Mouse (Mus musculus) liver, adult 2 months (tissue): ENCODE results near the gene Rab10. TPM values are rescaled to one million over a fixed set of nuclear protein-coding genes. Genes with fewer than 3 reads are reported as not detected.
A peak's percentile ranks its signal among the peaks of the same experiment; 100 is the strongest.

ENCODE experiments used
- DNase-seq: peaks from one replicate; pipeline ENCODE4 v3.0.0-alpha.2; 2011; ENCODE audit warnings: low read depth, low spot score; ENCODE audit errors: extremely low read depth
- H3K27ac ChIP-seq: fragments of 200-500 bp; replicated peaks from 2 replicates; pipeline ENCODE4 v1.5.1; 2012; ENCODE audit warnings: low read depth, mild to moderate bottlenecking, control low read depth, inconsistent platforms, low read length; ENCODE audit not compliant: insufficient read depth
- H3K27me3 ChIP-seq: fragments of 200-500 bp; 2 replicates; pipeline ENCODE4 v1.6.1; 2012; ENCODE audit warnings: mild to moderate bottlenecking, moderate library complexity, low read length, inconsistent platforms; ENCODE audit not compliant: control insufficient read depth, insufficient read depth
- H3K36me3 ChIP-seq: fragments of 200-500 bp; 2 replicates; pipeline ENCODE4 v1.6.1; 2012; ENCODE audit warnings: low read length, inconsistent platforms; ENCODE audit not compliant: control insufficient read depth, insufficient read depth
- H3K4me1 ChIP-seq: fragments of 200-500 bp; 2 replicates; pipeline ENCODE4 v1.6.1; 2011; ENCODE audit warnings: low read length; ENCODE audit not compliant: control insufficient read depth, insufficient read depth
- H3K4me3 ChIP-seq: fragments of 200-500 bp; 2 replicates; pipeline ENCODE4 v1.5.1; 2011; ENCODE audit warnings: low read depth, mild to moderate bottlenecking, control low read depth, low read length, moderate library complexity; ENCODE audit not compliant: insufficient read depth
- H3K79me2 ChIP-seq: fragments of 200-500 bp; 2 replicates; pipeline ENCODE4 v1.6.1; 2012; ENCODE audit warnings: inconsistent platforms, mild to moderate bottlenecking, low read length, moderate library complexity; ENCODE audit not compliant: control insufficient read depth, insufficient read depth
- H3K9ac ChIP-seq: fragments of 200-500 bp; 2 replicates; pipeline ENCODE4 v1.6.1; 2012; ENCODE audit warnings: low read depth, mild to moderate bottlenecking, control low read depth, inconsistent platforms, low read length
- CTCF ChIP-seq: fragments of 200-500 bp; IDR thresholded peaks from 2 replicates; pipeline ENCODE4 v1.5.1; 2011; ENCODE audit warnings: low read depth, low read length, control low read depth
- POLR2A ChIP-seq: fragments of 200-500 bp; IDR thresholded peaks from 2 replicates; pipeline ENCODE4 v1.6.1; 2011; ENCODE audit warnings: low read length, control low read depth; ENCODE audit not compliant: insufficient read depth; ENCODE audit errors: extremely low read depth
- WGBS: fragments of 180-500 bp; shearing (Covaris S2); methylation state at CpG from one replicate; pipeline ENCODE4 v1.1.7; 2018; 5-methylcytosine and 5-hydroxymethylcytosine counted together
- polyA plus RNA-seq: library from polyadenylated mRNA; depleted of rRNA; stranded (reverse); fragments of >200 nt; gene quantifications from 2 replicates; pipeline ENCODE4 v1.2.3, GENCODE M21; 2012
- total RNA-seq: library from RNA; depleted of rRNA; stranded (reverse); fragments of >200 nt; gene quantifications from 2 replicates; pipeline ENCODE4 v1.2.3, GENCODE M21; 2014

Rab10 gene
- total and polyA plus RNA-seq, 2 experiments, result 18.7 to 42.8 TPM

DNA sequence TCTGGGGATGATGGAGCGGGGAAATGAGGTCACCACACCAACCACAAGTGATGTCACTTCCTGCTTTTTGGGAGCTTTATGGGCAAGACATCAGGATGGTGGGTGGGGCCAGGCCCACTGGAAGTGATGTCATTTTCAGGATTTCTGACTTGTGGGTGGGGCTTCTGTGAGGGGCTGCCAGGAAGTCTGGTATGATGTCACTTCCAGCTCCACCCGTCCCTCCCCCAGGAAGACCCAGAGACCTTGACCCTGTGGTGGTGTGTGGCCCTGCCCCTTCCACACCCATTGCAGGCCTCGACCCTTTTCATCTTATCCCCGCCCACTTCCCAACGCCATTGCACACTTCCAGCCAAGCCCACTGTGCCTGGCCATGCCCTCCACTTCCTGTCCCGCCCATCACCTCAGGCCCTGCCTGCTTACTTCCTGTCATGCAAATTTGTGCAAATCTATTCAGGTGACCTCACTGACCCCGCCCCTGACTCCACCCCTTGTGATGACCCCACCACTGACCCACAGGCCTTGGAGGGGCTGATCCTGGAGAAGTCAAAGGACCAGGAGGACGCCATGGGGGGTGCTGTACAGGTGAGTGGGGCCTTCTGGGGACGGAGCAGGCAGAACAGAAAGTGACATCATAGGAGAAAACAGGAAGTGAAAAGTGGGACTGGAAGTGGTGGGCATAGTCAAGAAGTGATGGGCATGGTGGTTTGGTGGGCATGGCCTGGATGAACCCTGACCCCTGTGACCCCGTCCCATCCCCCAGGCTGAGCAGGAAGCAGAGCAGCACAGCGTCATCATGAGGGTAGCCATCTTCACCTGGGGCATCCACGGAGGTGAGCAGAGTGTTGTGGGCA, 72.7 kb downstream of the Rab10 start:
- 96% methylated on average over 12 of the region's 12 CpGs for WGBS
- no peak overlapping the region for H3K4me3 ChIP-seq
- no peak overlapping the region for H3K27ac ChIP-seq
- TF ChIP-seq POLR2A (no peak), CTCF (no peak)
- H3K9ac ChIP-seq, result no peak overlapping the region
- peaks cover 4% of the 10 kb centered on the region; the same call in 1 of the 2 replicates for H3K4me1 ChIP-seq
- DNase-seq, result no peak
- H3K36me3 ChIP-seq, result peaks cover 2% of the 10 kb centered on the region; the same call in 1 of the 2 replicates
- peaks cover 7% of the 10 kb centered on the region for H3K79me2 ChIP-seq
- H3K27me3 ChIP-seq, result no peaks in the 10 kb centered on the region

DNA sequence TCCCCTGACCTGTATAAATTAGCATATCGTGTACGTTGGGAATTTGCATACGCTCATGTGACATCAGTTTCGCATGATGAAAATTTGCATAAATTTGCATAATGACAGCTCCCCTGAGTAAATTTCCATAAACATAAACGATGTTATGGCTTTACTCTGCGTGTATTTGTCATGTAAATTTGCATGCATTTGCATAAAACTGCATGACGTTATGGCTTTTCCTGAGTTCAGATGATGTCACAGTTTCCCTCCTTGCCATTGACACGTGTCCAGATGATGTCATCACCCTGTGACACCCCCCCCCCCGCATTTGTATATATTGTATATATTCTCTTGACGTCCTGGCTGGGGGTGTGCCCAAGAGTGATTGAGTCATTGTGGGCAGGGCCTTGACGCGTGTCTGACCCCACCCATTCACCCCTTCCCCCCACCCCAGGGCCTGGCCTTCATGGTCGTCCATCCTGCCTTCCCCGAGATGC, 73.6 kb downstream of the Rab10 start:
- H3K27me3 ChIP-seq, result no peaks in the 10 kb centered on the region
- H3K4me3 ChIP-seq, result no peak overlapping the region; the same call in 1 of the 2 replicates
- WGBS, result 83% methylated on average over 14 of the region's 14 CpGs
- no peak overlapping the region for H3K9ac ChIP-seq
- peaks cover 4% of the 10 kb centered on the region; the same call in 1 of the 2 replicates for H3K4me1 ChIP-seq
- H3K36me3 ChIP-seq, result peaks cover 2% of the 10 kb centered on the region; the same call in 1 of the 2 replicates
- H3K79me2 ChIP-seq, result peaks cover 7% of the 10 kb centered on the region
- DNase-seq, result no peak
- no peak overlapping the region for H3K27ac ChIP-seq
- TF ChIP-seq POLR2A, result no peak
- no peak for TF ChIP-seq CTCF

DNA sequence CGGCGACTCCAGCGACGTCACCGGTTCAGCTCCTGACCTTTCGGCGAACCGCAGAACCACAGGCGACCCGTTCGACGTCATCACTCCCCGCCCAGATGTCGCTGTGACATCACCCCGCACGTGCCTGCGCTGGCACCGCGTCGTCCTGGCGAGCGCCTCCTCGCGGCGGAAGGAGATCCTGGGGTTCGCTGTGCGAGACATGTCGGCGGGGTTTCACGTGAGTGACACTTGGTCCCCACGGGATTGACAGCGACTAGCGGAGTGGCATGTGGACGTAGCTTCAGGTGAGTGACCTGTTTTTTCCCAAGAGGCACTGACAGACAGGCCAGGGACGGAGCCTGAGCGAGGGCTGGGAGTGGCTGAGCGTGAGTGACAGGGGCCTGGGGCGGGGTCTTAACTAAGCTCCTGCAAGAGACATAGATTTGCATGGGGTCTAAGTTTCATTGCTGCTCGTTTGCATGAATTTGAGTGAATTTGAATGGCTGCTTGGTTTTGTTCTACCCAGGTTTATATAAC, 74.1 kb downstream of the Rab10 start:
- TF ChIP-seq CTCF (peak; percentile 93), POLR2A (no peak)
- peak overlapping the region; percentile 71 for H3K4me3 ChIP-seq

DNA sequence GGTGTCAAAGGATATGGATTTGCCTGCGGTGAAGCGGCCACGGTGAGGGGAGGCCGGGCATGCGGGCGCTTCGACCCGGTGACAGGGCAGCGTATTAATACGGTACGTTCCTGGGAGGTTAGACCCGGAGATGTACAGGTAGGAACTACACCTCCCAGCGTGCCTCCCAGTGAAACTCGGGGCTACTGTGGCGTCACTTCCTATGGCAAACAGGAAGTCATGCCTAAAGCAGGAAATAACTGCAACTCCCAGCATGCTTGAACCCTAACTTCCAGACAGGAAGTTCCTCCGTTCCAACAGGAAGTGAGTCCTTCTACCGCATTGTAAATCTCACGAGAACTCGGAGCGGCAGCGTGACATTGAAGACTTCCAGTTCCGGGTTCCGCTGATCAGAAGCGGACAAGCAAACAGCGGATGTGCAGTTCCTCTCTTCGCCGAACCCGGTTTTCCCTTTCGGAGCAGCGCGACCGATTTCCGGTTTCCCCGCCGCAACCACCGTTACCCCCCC, 74.6 kb downstream of the Rab10 start:
- WGBS, result 54% methylated on average over 36 of the region's 36 CpGs

More for the DNA sequence above, 74.1 kb downstream of the Rab10 start:
- H3K9ac ChIP-seq, result peak overlapping the region; percentile 68
- H3K4me1 ChIP-seq, result peaks cover 4% of the 10 kb centered on the region; the same call in 1 of the 2 replicates
- WGBS, result 43% methylated on average over 39 of the region's 39 CpGs
- H3K79me2 ChIP-seq, result peaks cover 7% of the 10 kb centered on the region
- no peaks in the 10 kb centered on the region for H3K27me3 ChIP-seq
- peak overlapping the region; percentile 61 for H3K27ac ChIP-seq
- no peak for DNase-seq
- H3K36me3 ChIP-seq, result peaks cover 2% of the 10 kb centered on the region; the same call in 1 of the 2 replicates

DNA sequence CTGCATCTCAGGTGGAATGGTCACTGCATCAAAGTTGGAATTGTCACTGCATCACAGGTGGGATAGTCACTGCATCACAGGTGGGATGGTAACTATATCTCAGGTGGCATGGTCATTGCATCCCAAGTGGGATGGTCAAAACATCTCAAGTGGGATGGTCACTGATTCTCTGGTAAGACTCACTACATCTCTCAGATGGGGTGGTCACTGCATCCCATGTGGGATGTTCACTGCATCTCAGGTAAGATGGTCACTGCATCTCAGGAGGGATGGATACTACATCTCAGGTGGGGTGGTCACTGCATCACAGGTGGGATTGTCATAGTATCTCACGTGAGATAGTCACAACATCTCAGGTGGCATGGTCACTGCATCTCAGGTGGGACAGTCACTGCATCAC, 75.7 kb downstream of the Rab10 start:
- Histone ChIP-seq H3K9ac (no peak overlapping the region), H3K36me3 (peaks cover 2% of the 10 kb centered on the region; the same call in 1 of the 2 replicates), H3K79me2 (peaks cover 7% of the 10 kb centered on the region), H3K4me3 (no peak overlapping the region), H3K27ac (no peak overlapping the region), H3K27me3 (no peaks in the 10 kb centered on the region), H3K4me1 (peaks cover 4% of the 10 kb centered on the region; the same call in 1 of the 2 replicates)
- TF ChIP-seq POLR2A (no peak), CTCF (no peak)
- 83% methylated on average over 1 of the region's 1 CpGs for WGBS
- no peak for DNase-seq

More for the DNA sequence above, 74.6 kb downstream of the Rab10 start:
- Histone ChIP-seq H3K36me3 (peaks cover 2% of the 10 kb centered on the region; the same call in 1 of the 2 replicates), H3K4me1 (peaks cover 4% of the 10 kb centered on the region; the same call in 1 of the 2 replicates), H3K27me3 (no peaks in the 10 kb centered on the region), H3K4me3 (peak overlapping the region; percentile 71), H3K27ac (no peak overlapping the region), H3K9ac (peak overlapping the region; percentile 16), H3K79me2 (peaks cover 7% of the 10 kb centered on the region)
- peak; percentile 43; the same call in 1 of the 2 replicates for TF ChIP-seq POLR2A
- TF ChIP-seq CTCF, result no peak
- peak; percentile 100 for DNase-seq
